Mouse (Mus musculus) lung, postnatal 0 days (tissue): ENCODE data around the gene Arhgap35. TPM values are rescaled to one million over a fixed set of nuclear protein-coding genes. Genes with fewer than 3 reads are reported as not detected.
A peak's percentile ranks its signal among the peaks of the same experiment; 100 is the strongest.

Experiments
- ATAC-seq: fragments of 200-750 bp; cut with Nextera tagmentation; 2 replicates; pipeline ENCODE4 v1.8.0; 2017; ENCODE audit warnings: moderate library complexity
- DNase-seq: peaks from one replicate; pipeline ENCODE4 v3.0.0-alpha.2; 2016; ENCODE audit warnings: low spot score
- H3K27ac ChIP-seq: fragments of 300-500 bp; sonication (generic); 2 replicates; pipeline ENCODE4 v1.5.1; 2014; ENCODE audit warnings: antibody characterized with exemption, mild to moderate bottlenecking, low read length, mixed read lengths
- H3K27me3 ChIP-seq: fragments of 300-500 bp; sonication (generic); replicated peaks from 2 replicates; pipeline ENCODE4 v1.6.1; 2014; ENCODE audit warnings: low read length, mixed read lengths; ENCODE audit not compliant: insufficient read depth
- H3K36me3 ChIP-seq: fragments of 300-500 bp; sonication (generic); 2 replicates; pipeline ENCODE4 v1.6.1; 2014; ENCODE audit warnings: low read length, mixed read lengths; ENCODE audit not compliant: insufficient read depth
- H3K4me1 ChIP-seq: fragments of 300-500 bp; sonication (generic); 2 replicates; pipeline ENCODE4 v1.6.1; 2014; ENCODE audit warnings: antibody characterized with exemption, low read depth, low read length, mixed read lengths; ENCODE audit not compliant: insufficient read depth
- H3K4me2 ChIP-seq: fragments of 300-500 bp; sonication (generic); replicated peaks from 2 replicates; pipeline ENCODE4 v1.6.1; 2014; ENCODE audit warnings: low read depth, mild to moderate bottlenecking, low read length, moderate library complexity, mixed read lengths
- H3K4me3 ChIP-seq: fragments of 300-500 bp; sonication (generic); 2 replicates; pipeline ENCODE4 v1.5.1; 2014; ENCODE audit warnings: low read depth, low read length
- H3K9ac ChIP-seq: fragments of 300-500 bp; sonication (generic); replicated peaks from 2 replicates; pipeline ENCODE4 v1.6.1; 2014; ENCODE audit warnings: low read depth, mild to moderate bottlenecking
- H3K9me3 ChIP-seq: fragments of 300-500 bp; sonication (generic); 2 replicates; pipeline ENCODE4 v1.6.1; 2016; ENCODE audit warnings: low read length, mixed read lengths
- CTCF ChIP-seq: IDR thresholded peaks from 2 replicates; pipeline ENCODE4 v1.5.1; 2016; ENCODE audit warnings: antibody characterized with exemption, mild to moderate bottlenecking
- EP300 ChIP-seq: IDR thresholded peaks from 2 replicates; pipeline ENCODE4 v1.6.1; 2016; ENCODE audit warnings: antibody characterized with exemption, mild to moderate bottlenecking, control low read depth
- WGBS: fragments of 180-500 bp; shearing (Covaris S2); extraction: QIAGEN DNeasy Blood & Tissue Kit; methylation state at CpG from one replicate; pipeline ENCODE4 v1.1.7; 2014; 5-methylcytosine and 5-hydroxymethylcytosine counted together
- polyA plus RNA-seq: library from polyadenylated mRNA; unstranded; fragments of >200 nt; fragmentation: Nextera tagmentation; extraction: Ambion mirVana; gene quantifications from 2 replicates; pipeline ENCODE4 v1.2.1, GENCODE M21; 2015

Gene Arhgap35
- polyA plus RNA-seq, 1 experiment from 2014 or later = 8.2 TPM

GRCm38 (mm10) chr7:16621066-16621622 is 6.4 kb upstream of the Arhgap35 start:
- Histone ChIP-seq H3K9ac (no peak overlapping the region), H3K4me2 (no peak overlapping the region), H3K4me1 (peaks cover 4% of the 10 kb centered on the region; the same call in 1 of the 2 replicates), H3K27me3 (no peaks in the 10 kb centered on the region), H3K9me3 (no peaks in the 10 kb centered on the region), H3K4me3 (no peak overlapping the region), H3K27ac (0 out of 2 replicates have a peak overlapping the region, but pooled peaks have one; percentile 51), H3K36me3 (no peaks in the 10 kb centered on the region)
- ATAC-seq (peak; percentile 11; the same call in 1 of the 2 replicates), DNase-seq (peak; percentile 52)
- 48% methylated on average over 8 of the region's 8 CpGs for WGBS
- TF ChIP-seq CTCF (no peak), EP300 (no peak)

DNA sequence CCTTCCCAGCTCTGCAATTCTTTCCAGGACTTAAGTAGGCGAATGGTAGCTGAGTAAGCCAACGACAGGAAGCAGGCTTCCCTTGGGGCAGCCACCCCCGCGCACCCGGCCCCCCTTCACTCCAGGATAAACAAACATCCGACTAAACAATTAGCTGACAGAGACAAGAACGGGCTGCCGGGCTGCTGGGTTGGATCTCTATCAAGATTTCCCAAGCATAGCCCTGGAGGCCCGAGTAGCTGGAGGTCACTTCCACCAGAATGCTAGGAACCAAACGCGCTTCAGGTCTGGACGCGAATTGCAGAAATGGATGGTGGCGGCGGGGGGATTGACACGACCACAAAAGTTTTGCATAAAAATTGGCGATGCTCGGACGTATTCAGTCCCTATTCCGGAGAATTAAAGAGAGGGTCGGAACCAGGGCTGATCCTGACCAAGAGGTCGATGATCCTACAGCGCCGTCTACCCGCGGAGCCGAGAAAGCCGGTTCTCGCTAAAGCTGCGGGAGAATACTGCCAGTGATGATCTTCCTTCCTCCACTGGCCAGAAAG is 3.9 kb upstream of the Arhgap35 start:
- ATAC-seq (peak; percentile 18), DNase-seq (peak; percentile 89)
- no peak overlapping the region; the same call in 1 of the 2 replicates for H3K9ac ChIP-seq
- TF ChIP-seq EP300 (peak; percentile 82), CTCF (peak; percentile 83)
- no peaks in the 10 kb centered on the region for H3K27me3 ChIP-seq
- peak overlapping the region; percentile 49 for H3K4me2 ChIP-seq
- H3K4me3 ChIP-seq = peak overlapping the region; percentile 20; the same call in 1 of the 2 replicates
- WGBS = 1% methylated on average over 30 of the region's 30 CpGs
- H3K27ac ChIP-seq = peak overlapping the region; percentile 84
- no peaks in the 10 kb centered on the region for H3K36me3 ChIP-seq
- peaks cover 10% of the 10 kb centered on the region for H3K4me1 ChIP-seq
- no peaks in the 10 kb centered on the region for H3K9me3 ChIP-seq

DNA sequence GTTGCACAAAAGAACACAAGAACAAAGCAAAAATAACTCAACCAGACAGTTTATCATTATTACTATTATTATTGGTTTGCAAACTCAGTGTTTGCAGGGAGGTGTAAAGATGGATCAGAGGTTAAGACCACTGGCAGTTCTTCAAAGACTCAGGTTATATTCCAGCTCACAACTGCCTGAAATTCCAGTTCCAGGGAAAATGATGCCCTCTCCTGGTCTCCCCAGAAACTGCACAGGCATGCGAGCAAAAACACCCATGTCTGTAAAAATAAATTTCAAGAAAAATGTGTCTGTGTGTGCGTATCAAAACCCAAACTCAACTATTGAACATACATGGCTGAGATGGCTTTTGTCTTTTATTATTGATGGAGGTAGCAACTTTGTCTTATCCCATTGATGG is 2.3 kb upstream of the Arhgap35 start:
- peak; percentile 61 for DNase-seq

DNA sequence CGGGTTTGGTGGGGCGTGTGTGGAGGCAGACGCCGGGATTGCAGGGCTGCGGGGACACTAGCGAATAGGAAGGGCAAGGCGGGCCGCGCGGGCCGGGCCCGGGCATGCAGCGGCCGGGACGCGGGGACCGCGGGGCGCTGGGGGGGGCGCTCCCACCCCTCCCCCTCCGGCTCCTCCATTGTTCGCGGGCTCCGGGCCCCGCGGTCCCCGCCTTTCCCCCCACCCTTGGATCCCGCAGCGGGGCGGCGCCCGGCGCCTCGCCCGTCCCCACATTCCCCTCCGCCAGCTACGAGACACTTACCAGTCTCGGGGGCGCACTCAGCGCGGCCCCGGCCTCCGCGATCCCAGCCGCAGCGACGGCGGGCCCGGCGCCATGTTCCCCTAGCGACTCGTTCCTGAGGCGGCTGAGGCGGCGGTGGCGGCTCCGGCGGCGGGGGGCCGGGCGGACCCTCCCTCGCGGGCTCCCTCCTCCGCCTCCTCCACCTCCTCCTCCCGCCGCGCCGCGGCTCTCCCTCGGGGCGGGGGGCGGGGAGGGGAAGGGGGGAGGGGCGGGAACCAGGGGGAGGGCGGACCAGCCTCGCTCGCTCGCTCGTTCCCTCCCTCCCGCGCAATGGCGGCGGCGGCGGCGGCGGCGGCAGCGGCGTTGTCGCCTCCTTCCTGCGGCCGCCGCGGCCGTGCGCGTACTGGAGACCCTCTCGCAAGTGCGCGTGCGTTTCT is 464 bp downstream of the Arhgap35 start:
- Histone ChIP-seq H3K4me2 (peak overlapping the region; percentile 84), H3K4me1 (peaks cover 35% of the 10 kb centered on the region), H3K9ac (peak overlapping the region; percentile 92), H3K9me3 (no peaks in the 10 kb centered on the region), H3K27ac (peak overlapping the region; percentile 97), H3K4me3 (peak overlapping the region; percentile 95), H3K36me3 (no peaks in the 10 kb centered on the region), H3K27me3 (no peaks in the 10 kb centered on the region)
- WGBS = 3% methylated on average over 7 of the region's 101 CpGs
- DNase-seq = peak; percentile 85
- TF ChIP-seq CTCF = no peak
- no peak for TF ChIP-seq EP300
- ATAC-seq = peak; percentile 41

More for the DNA sequence above, 2.3 kb upstream of the Arhgap35 start:
- Histone ChIP-seq H3K36me3 (no peaks in the 10 kb centered on the region), H3K4me2 (no peak overlapping the region), H3K4me3 (no peak overlapping the region), H3K27ac (no peak overlapping the region), H3K4me1 (peaks cover 20% of the 10 kb centered on the region), H3K27me3 (no peaks in the 10 kb centered on the region), H3K9ac (no peak overlapping the region), H3K9me3 (no peaks in the 10 kb centered on the region)
- WGBS = 19% methylated on average over 2 of the region's 2 CpGs
- no peak for ATAC-seq
- TF ChIP-seq CTCF (peak; percentile 83), EP300 (no peak)

- Histone ChIP-seq H3K27me3 (no peaks in the 10 kb centered on the region), H3K27ac (peak overlapping the region; percentile 97), H3K4me2 (peak overlapping the region; percentile 84), H3K36me3 (no peaks in the 10 kb centered on the region), H3K9ac (peak overlapping the region; percentile 92), H3K4me1 (peaks cover 35% of the 10 kb centered on the region), H3K4me3 (peak overlapping the region; percentile 95), H3K9me3 (no peaks in the 10 kb centered on the region)
- DNase-seq (no peak), ATAC-seq (no peak)
- WGBS = 5% methylated on average over 20 of the region's 20 CpGs
- no peak for TF ChIP-seq CTCF
- TF ChIP-seq EP300 = no peak
Observed at GRCm38 (mm10) chr7:16613461-16614170, 1.2 kb downstream of the Arhgap35 start.

DNA sequence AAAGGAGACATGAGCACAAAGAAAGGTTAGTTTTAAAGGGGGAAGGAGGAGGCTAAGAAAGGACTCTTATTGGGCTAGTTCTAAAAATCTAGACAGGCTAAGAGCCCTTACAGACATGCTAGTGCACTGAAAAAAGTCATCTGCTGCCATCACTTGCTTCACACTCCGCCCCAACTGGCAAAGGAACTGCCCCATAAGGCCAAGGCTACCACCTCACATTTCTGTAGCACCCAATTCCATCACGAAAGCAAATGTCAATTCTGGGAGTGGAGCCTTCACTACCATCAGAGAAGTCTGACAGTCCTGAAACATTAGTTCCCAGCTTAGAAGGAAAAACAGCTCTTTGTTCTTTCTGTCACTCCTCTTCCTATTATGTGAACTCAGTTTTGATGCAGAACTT is 4.4 kb downstream of the Arhgap35 start:
- H3K9me3 ChIP-seq = no peaks in the 10 kb centered on the region
- DNase-seq (peak; percentile 88), ATAC-seq (no peak)
- H3K4me2 ChIP-seq = no peak overlapping the region
- H3K9ac ChIP-seq = no peak overlapping the region
- peak; percentile 66 for TF ChIP-seq EP300
- no peak for TF ChIP-seq CTCF
- H3K4me3 ChIP-seq = no peak overlapping the region
- 44% methylated on average over 2 of the region's 2 CpGs for WGBS
- peak overlapping the region; percentile 55; the same call in 1 of the 2 replicates for H3K27ac ChIP-seq
- no peaks in the 10 kb centered on the region for H3K27me3 ChIP-seq
- no peaks in the 10 kb centered on the region for H3K36me3 ChIP-seq
- peaks cover 28% of the 10 kb centered on the region for H3K4me1 ChIP-seq
